Mouse (Mus musculus): Measurements from ENCODE around the gene Olfr462.

The Olfr462 gene

GRCm38 (mm10) chr11:87847884-87848283 is 44.2 kb downstream of the Olfr462 start:
- no peak for DNase-seq (ENCODE audit: low spot score)

- no peak for DNase-seq (ENCODE audit: low spot score)
Observed at GRCm38 (mm10) chr11:87846968-87847600, 45.0 kb downstream of the Olfr462 start.

- DNase-seq (ENCODE audit: low spot score): no peak
Observed at GRCm38 (mm10) chr11:87841436-87841835, 50.6 kb downstream of the Olfr462 start.

GRCm38 (mm10) chr11:87840676-87841075 is 51.4 kb downstream of the Olfr462 start:
- no peak for DNase-seq (ENCODE audit: low spot score)
